Mouse (Mus musculus): ENCODE measurements around the gene Elk4. TPM values are rescaled to one million over a fixed set of nuclear protein-coding genes. Genes with fewer than 3 reads are reported as not detected.

The Elk4 gene
- polyA plus RNA-seq, 1 experiment, result 18.6 TPM

DNA sequence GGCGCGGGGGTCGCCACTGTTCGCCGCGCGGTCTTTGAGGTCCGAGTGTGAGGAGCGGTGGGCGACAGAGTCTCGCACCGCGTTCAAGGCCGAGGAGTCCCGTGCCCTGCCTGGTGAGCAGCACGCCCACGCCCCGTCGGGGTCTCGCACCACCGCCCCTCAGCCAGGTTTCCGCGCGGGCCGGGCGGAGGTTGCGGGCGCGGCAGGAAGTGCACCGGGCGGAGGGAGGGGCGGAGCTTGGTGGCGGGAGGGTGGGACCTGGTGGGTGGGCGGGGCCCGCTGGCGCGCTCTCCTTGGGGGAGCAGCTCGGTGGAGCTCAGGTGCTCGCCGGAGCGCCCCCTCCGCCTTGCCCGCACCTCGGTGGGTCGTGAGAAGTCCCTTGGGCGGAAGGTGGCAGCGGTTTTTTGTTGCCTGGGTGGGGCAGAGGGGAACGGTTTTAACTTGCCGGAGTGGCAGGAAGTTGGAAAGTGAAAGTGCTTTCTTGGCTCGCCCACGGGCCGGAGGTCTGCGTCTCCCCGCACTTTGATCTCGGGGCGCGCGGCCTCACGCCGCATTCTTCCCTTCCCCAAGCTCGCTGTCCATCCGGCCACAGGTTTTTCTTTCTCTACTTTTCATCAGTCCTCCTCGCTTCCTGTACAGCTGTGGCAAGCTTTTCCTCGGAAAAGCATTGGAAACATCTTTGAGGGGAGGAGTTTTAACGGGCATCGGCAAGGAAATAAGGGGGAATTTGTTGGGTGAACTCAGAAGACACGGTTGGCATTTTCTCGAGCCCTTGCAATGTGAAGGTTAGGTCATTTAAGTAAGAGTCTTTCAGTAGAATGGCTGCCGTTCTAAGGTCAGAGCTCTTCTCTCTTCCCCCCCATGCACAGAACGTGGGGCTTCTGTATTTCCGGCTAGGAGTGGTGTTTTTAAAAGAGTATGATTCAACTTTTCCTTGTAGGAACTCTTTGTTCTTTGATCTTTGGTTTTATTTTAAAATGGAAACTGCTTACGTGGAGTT is 721 bp downstream of the Elk4 start:
- DNase-seq, result peak; percentile 81 to 84
- 1% methylated on average over 72 of the region's 72 CpGs for WGBS
- H3K27ac ChIP-seq (ENCODE audit: insufficient read depth, low read length), result peak overlapping the region; percentile 80
- H3K27me3 ChIP-seq (ENCODE audit: control insufficient read depth, insufficient read depth, low read length), result no peaks in the 10 kb centered on the region
- H3K4me1 ChIP-seq (ENCODE audit: control insufficient read depth, insufficient read depth, low read length), result no peaks in the 10 kb centered on the region
- no peak for TF ChIP-seq CTCF (IDR thresholded peaks at IDR 0.05; ENCODE audit: borderline replicate concordance, insufficient read depth, low read depth, low read length)
- TF ChIP-seq POLR2A (IDR thresholded peaks at IDR 0.05; ENCODE audit: borderline replicate concordance, insufficient read depth, low read length), result peak; percentile 60
- H3K4me3 ChIP-seq (replicated peaks; ENCODE audit: insufficient read depth, low read depth, low read length), result peak overlapping the region; percentile 77

DNA sequence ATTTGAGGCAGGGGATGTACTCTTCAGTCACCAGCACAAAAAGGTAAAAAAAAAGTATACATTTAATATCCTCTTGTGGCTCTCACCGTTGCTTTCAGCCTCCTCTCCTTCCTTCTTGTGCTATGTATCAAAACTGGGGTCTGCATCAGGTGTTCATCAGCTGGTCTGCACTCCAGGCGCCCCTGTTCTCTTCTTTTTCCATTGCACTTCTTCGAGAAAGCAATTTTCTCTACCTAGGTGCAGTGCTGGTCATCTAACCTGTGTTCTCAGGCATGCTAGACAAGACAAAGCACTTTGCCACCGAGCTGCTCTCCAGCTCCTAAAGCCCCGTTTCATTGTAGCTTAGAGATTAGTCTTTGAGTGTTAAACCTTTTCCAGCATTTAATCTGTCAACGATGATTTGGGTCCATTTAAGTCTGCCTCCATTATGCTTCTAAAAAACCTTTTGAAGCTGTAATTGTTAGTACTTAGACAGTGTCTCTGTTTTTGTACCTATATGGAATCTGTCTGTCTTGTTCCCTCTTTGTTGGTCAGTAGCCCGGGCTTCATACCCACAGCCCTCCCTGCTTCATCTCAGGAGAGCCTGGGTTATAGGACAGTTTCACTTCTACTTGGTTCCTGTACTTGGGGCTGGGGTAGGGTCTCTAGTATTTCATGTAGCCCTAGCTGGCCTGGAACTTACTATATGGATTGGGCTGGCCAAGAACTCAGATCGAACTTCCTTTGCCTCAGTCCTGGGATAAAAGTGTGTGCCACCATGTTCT is 1.7 kb downstream of the Elk4 start:
- WGBS, result 43% methylated on average over 8 of the region's 8 CpGs
- Histone ChIP-seq H3K4me3 (replicated peaks; ENCODE audit: insufficient read depth, low read depth, low read length) (peak overlapping the region; percentile 35), H3K4me1 (ENCODE audit: control insufficient read depth, insufficient read depth, low read length) (no peaks in the 10 kb centered on the region), H3K27ac (ENCODE audit: insufficient read depth, low read length) (no peak overlapping the region), H3K27me3 (ENCODE audit: control insufficient read depth, insufficient read depth, low read length) (no peaks in the 10 kb centered on the region)
- DNase-seq, result no peak
- TF ChIP-seq POLR2A (IDR thresholded peaks at IDR 0.05; ENCODE audit: borderline replicate concordance, insufficient read depth, low read length), result no peak
- no peak for TF ChIP-seq CTCF (IDR thresholded peaks at IDR 0.05; ENCODE audit: borderline replicate concordance, insufficient read depth, low read depth, low read length)

DNA sequence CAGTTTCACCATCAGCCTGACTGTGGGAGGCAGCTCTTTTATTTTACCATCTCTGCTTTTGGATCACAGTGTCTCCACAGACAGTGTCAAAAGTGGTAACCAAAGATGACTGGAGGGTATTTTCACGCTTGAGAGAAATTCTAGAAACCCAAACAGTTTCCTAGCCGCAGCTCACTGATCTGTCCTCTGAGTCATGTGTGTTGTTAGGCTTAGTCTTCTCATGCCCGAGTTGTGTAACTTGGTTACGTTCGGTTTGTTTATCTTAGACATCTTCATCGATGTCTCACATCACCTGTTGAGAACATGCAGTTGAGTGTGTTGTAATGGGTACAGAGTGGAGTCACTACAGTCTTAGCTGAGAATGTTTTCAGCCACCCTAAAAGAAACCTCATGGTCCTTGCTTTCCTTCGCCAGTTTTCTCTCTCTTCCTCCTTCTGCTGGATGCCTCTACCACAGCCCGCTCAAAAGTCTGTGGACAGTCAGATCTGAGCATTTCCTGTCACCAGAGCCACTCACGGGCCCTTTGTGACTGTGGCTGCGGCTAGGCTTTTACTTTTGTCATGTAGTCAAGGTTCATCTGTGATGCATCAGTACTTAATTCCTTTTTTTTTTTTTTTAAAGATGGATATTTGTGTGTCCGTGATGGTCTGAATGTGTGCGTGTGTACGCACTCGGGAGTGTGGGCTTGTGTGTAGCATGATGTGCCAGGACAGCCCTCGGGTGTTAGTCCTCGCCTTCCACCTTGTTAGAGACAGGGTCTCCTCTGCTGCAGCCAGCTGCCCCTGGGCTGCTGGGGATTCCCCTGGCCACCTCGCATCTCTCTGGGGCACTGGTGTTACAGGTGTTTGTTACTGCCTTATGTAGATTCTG is 3.5 kb downstream of the Elk4 start:
- 83% methylated on average over 17 of the region's 17 CpGs for WGBS
- Histone ChIP-seq H3K27ac (ENCODE audit: insufficient read depth, low read length) (no peak overlapping the region), H3K4me1 (ENCODE audit: control insufficient read depth, insufficient read depth, low read length) (no peaks in the 10 kb centered on the region), H3K4me3 (replicated peaks; ENCODE audit: insufficient read depth, low read depth, low read length) (no peak overlapping the region), H3K27me3 (ENCODE audit: control insufficient read depth, insufficient read depth, low read length) (no peaks in the 10 kb centered on the region)
- no peak for DNase-seq
- TF ChIP-seq POLR2A (IDR thresholded peaks at IDR 0.05; ENCODE audit: borderline replicate concordance, insufficient read depth, low read length), result no peak
- no peak for TF ChIP-seq CTCF (IDR thresholded peaks at IDR 0.05; ENCODE audit: borderline replicate concordance, insufficient read depth, low read depth, low read length)

DNA sequence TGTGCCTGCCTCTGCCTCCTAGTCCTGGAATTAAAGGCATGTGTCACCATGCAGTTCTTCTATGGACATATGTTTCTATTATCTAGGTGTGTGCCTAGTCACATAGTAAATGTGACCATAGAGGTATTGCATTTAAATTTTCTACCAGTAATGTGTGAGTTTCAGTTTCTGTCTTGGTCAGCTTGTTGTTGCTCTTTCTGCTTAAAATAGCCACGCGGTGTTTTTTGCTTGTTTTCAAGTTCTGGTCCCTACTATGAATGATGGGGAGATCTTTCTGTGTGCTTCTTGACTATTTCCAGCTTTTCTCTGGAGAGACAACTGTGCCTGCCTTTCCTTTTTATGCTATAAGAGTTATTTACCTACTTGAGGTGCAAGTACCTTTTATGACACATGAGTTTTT is 4.4 kb downstream of the Elk4 start:
- no peaks in the 10 kb centered on the region for H3K4me1 ChIP-seq (ENCODE audit: control insufficient read depth, insufficient read depth, low read length)
- 84% methylated on average over 2 of the region's 2 CpGs for WGBS
- TF ChIP-seq CTCF (IDR thresholded peaks at IDR 0.05; ENCODE audit: borderline replicate concordance, insufficient read depth, low read depth, low read length) (no peak), POLR2A (IDR thresholded peaks at IDR 0.05; ENCODE audit: borderline replicate concordance, insufficient read depth, low read length) (no peak)
- DNase-seq, result no peak
- H3K4me3 ChIP-seq (replicated peaks; ENCODE audit: insufficient read depth, low read depth, low read length), result no peak overlapping the region
- H3K27ac ChIP-seq (ENCODE audit: insufficient read depth, low read length), result no peak overlapping the region
- H3K27me3 ChIP-seq (ENCODE audit: control insufficient read depth, insufficient read depth, low read length), result no peaks in the 10 kb centered on the region

DNA sequence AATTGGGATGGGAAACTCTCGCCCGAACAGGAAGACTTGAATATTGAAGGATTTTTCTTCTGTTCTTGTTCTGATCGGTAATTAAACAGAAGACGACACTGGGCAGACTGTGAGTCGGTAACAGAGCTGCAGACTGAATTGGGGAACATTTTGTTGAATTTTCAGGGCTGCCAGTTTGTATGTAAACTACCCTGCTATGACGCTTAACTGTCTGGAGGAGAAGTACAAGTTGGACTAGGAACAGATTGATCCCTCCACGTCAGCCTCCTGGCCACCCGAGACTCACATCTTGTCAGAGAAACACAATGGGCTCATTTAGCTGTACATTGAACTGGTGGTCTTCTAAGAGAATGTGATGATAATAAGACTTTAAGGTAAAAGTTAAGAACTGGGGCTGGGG is 5.5 kb downstream of the Elk4 start:
- 74% methylated on average over 8 of the region's 8 CpGs for WGBS

DNA sequence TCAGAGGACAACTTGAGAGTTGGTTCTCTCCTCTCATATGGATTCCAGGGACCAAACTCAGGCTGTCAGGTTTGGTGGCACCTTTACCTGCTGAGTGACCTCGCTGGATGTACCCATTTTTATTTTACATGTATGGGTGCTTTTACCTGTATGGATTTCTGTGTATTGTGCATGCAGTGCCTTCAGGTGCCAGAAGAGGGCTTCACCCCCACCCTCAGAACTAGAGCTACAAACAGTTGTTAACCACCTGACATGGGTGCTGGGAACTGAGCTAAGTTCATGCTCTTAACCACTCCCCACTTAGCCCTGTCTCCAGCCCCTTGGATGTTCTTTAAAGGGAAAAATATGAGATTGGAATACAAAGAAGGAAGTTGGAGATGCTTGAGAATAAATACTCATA is 7.4 kb downstream of the Elk4 start:
- DNase-seq, result no peak
- peak; percentile 36; the same call in 1 of the 2 replicates for TF ChIP-seq CTCF (IDR thresholded peaks at IDR 0.05; ENCODE audit: borderline replicate concordance, insufficient read depth, low read depth, low read length)
- TF ChIP-seq POLR2A (IDR thresholded peaks at IDR 0.05; ENCODE audit: borderline replicate concordance, insufficient read depth, low read length), result no peak
- WGBS, result 97% methylated on average over 1 of the region's 1 CpGs
- Histone ChIP-seq H3K27me3 (ENCODE audit: control insufficient read depth, insufficient read depth, low read length) (no peaks in the 10 kb centered on the region), H3K4me1 (ENCODE audit: control insufficient read depth, insufficient read depth, low read length) (no peaks in the 10 kb centered on the region), H3K4me3 (replicated peaks; ENCODE audit: insufficient read depth, low read depth, low read length) (no peak overlapping the region), H3K27ac (ENCODE audit: insufficient read depth, low read length) (no peak overlapping the region)

More for the DNA sequence above, 5.5 kb downstream of the Elk4 start:
- DNase-seq, result no peak
- H3K4me1 ChIP-seq (ENCODE audit: control insufficient read depth, insufficient read depth, low read length), result no peaks in the 10 kb centered on the region
- TF ChIP-seq POLR2A (IDR thresholded peaks at IDR 0.05; ENCODE audit: borderline replicate concordance, insufficient read depth, low read length) (no peak), CTCF (IDR thresholded peaks at IDR 0.05; ENCODE audit: borderline replicate concordance, insufficient read depth, low read depth, low read length) (no peak)
- no peaks in the 10 kb centered on the region for H3K27me3 ChIP-seq (ENCODE audit: control insufficient read depth, insufficient read depth, low read length)
- no peak overlapping the region for H3K4me3 ChIP-seq (replicated peaks; ENCODE audit: insufficient read depth, low read depth, low read length)
- no peak overlapping the region for H3K27ac ChIP-seq (ENCODE audit: insufficient read depth, low read length)

DNA sequence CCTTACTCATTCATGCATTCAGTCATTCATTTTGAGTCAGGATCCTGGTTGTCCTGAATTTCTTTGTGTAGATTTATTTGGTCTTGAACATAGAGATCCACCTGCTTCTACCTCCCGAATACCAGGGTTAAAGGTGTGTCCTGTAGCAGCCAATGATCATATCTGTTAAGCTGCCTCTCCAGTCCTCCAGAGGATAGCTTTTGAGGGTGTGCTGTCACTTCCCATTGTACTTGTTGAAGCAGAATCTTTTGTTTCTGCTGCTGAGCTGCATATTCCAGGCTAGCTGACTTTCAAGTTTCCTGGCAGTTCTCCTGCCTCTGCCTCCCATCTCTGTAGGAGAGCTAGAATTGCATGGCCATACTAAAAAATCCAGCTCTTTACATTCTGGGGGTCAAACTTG is 9.3 kb downstream of the Elk4 start:
- no peak overlapping the region for H3K4me3 ChIP-seq (replicated peaks; ENCODE audit: insufficient read depth, low read depth, low read length)
- H3K27ac ChIP-seq (ENCODE audit: insufficient read depth, low read length), result no peak overlapping the region
- DNase-seq, result no peak
- 87% methylated on average over 1 of the region's 1 CpGs for WGBS
- H3K4me1 ChIP-seq (ENCODE audit: control insufficient read depth, insufficient read depth, low read length), result no peaks in the 10 kb centered on the region
- no peaks in the 10 kb centered on the region for H3K27me3 ChIP-seq (ENCODE audit: control insufficient read depth, insufficient read depth, low read length)
- TF ChIP-seq CTCF (IDR thresholded peaks at IDR 0.05; ENCODE audit: borderline replicate concordance, insufficient read depth, low read depth, low read length) (no peak), POLR2A (IDR thresholded peaks at IDR 0.05; ENCODE audit: borderline replicate concordance, insufficient read depth, low read length) (no peak)

Data from cerebellum, adult 2 months (tissue).